Mouse (Mus musculus) stomach, embryonic 15.5 days (tissue): Measurements from ENCODE around the gene Sox13. TPM values are rescaled to one million over a fixed set of nuclear protein-coding genes. Genes with fewer than 3 reads are reported as not detected.

ENCODE experiments used
- ATAC-seq: fragments of 200-750 bp; cut with Nextera tagmentation; 2 replicates; pipeline ENCODE4 v1.8.0; 2017; ENCODE audit warnings: low read depth, moderate number of reproducible peaks, moderate TSS enrichment; ENCODE audit not compliant: insufficient read depth, low FRiP score
- H3K27ac ChIP-seq: fragments of 300-500 bp; sonication (generic); 2 replicates; pipeline ENCODE4 v1.5.1; 2015; ENCODE audit warnings: mild to moderate bottlenecking, inconsistent platforms
- H3K27me3 ChIP-seq: fragments of 300-500 bp; sonication (generic); replicated peaks from 2 replicates; pipeline ENCODE4 v1.6.1; 2015; ENCODE audit warnings: inconsistent platforms
- H3K36me3 ChIP-seq: fragments of 300-500 bp; sonication (generic); 2 replicates; pipeline ENCODE4 v1.6.1; 2015; ENCODE audit warnings: inconsistent platforms
- H3K4me1 ChIP-seq: fragments of 300-500 bp; sonication (generic); 2 replicates; pipeline ENCODE4 v1.6.1; 2015; ENCODE audit warnings: inconsistent platforms
- H3K4me2 ChIP-seq: fragments of 300-500 bp; sonication (generic); 2 replicates; pipeline ENCODE4 v1.6.1; 2015; ENCODE audit warnings: mild to moderate bottlenecking, inconsistent platforms
- H3K4me3 ChIP-seq: fragments of 300-500 bp; sonication (generic); replicated peaks from 2 replicates; pipeline ENCODE4 v1.5.1; 2015; ENCODE audit warnings: inconsistent platforms
- H3K9ac ChIP-seq: fragments of 300-500 bp; sonication (generic); 2 replicates; pipeline ENCODE4 v1.6.1; 2015; ENCODE audit warnings: inconsistent platforms
- H3K9me3 ChIP-seq: fragments of 300-500 bp; sonication (generic); 2 replicates; pipeline ENCODE4 v1.6.1; 2016; ENCODE audit warnings: inconsistent platforms
- WGBS: fragments of 180-500 bp; shearing (Covaris S2); methylation state at CpG from one replicate; pipeline ENCODE4 v1.1.7; 2015; 5-methylcytosine and 5-hydroxymethylcytosine counted together
- polyA plus RNA-seq: library from polyadenylated mRNA; unstranded; fragments of >200 nt; fragmentation: Nextera tagmentation; extraction: Ambion mirVana; gene quantifications from 2 replicates; pipeline ENCODE4 v1.2.1, GENCODE M21; 2015

Gene Sox13
- polyA plus RNA-seq, 1 experiment from 2014 or later, result 6.8 TPM

DNA sequence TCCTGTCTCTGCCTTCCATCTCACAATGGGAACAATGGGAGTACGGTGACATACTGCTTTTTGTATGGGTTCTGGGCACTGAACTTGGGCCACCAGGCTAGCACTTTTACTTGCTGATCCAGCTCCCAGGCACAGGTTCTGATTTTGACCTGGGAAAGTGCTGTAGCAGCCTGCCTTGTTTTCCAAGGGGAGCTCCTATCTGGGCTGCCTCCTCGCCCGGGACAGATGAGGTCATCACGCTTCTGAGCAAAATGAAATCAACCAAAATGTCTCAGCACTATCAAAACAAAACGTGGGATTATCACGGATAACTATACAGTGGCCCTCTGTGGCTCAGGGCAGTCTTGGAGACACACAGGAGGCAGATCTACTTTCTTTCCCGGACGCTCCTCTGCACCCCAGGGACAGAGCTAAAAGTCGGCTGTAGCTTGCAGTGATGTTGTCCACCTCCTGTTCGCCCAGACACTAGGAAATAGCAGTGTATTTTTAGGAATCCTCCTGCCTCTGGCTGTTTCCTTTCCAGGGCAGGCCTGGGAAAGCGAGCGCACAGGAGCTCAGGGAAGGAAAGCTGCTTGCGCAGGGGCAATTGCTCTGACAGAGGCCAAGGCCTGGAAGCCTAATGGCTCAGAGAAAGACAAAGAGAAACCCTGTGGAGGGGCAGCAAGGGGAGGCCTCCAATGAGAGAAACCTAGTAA lies 27.8 kb upstream of the Sox13 start:
- 57% methylated on average over 13 of the region's 13 CpGs for WGBS
- Histone ChIP-seq H3K27me3 (no peaks in the 10 kb centered on the region), H3K9ac (no peak overlapping the region), H3K4me3 (no peak overlapping the region), H3K9me3 (no peaks in the 10 kb centered on the region), H3K4me2 (peak overlapping the region; percentile 5; the same call in 1 of the 2 replicates), H3K36me3 (no peaks in the 10 kb centered on the region), H3K4me1 (0 out of 2 replicates have a peak, but pooled peaks cover 10% of the 10 kb centered on the region), H3K27ac (0 out of 2 replicates have a peak overlapping the region, but pooled peaks have one; percentile 11)
- ATAC-seq, result no peak

DNA sequence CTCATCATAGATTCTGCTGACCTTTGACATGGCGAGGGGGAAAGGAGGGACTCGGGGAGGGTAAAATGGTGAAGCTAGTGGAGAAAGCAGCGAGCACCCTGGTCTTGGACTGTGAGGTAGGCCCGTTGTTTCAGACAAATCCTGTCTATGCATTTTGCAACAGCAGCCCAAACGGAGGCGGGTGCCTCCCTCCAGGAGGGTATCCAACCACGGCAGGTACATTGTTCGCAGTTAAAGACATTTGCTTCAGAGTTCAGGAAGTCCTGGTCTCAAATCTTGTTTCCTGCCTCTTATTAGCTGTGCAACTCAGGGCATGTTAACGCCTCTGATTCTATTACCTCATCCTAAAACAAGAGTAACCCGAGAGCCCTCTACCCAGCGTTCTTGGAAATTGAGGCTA lies 26.8 kb upstream of the Sox13 start:
- WGBS, result 69% methylated on average over 11 of the region's 11 CpGs

GRCm38 (mm10) chr1:133448351-133448931 lies 24.3 kb upstream of the Sox13 start:
- peak overlapping the region; percentile 44; the same call in 1 of the 2 replicates for H3K27ac ChIP-seq
- H3K27me3 ChIP-seq, result no peaks in the 10 kb centered on the region
- no peaks in the 10 kb centered on the region for H3K36me3 ChIP-seq
- no peak overlapping the region for H3K4me3 ChIP-seq
- WGBS, result 33% methylated on average over 14 of the region's 14 CpGs
- no peak; the same call in 1 of the 2 replicates for ATAC-seq
- no peaks in the 10 kb centered on the region for H3K9me3 ChIP-seq
- 0 out of 2 replicates have a peak, but pooled peaks cover 10% of the 10 kb centered on the region for H3K4me1 ChIP-seq
- H3K4me2 ChIP-seq, result peak overlapping the region; percentile 8; the same call in 1 of the 2 replicates
- H3K9ac ChIP-seq, result no peak overlapping the region

More for the DNA sequence above, 26.8 kb upstream of the Sox13 start:
- Histone ChIP-seq H3K4me3 (no peak overlapping the region), H3K9ac (no peak overlapping the region), H3K36me3 (no peaks in the 10 kb centered on the region), H3K27me3 (no peaks in the 10 kb centered on the region), H3K4me1 (0 out of 2 replicates have a peak, but pooled peaks cover 10% of the 10 kb centered on the region), H3K27ac (no peak overlapping the region), H3K4me2 (no peak overlapping the region), H3K9me3 (no peaks in the 10 kb centered on the region)
- no peak for ATAC-seq

GRCm38 (mm10) chr1:133446291-133446690 lies 22.1 kb upstream of the Sox13 start:
- Histone ChIP-seq H3K9ac (no peak overlapping the region), H3K4me2 (no peak overlapping the region), H3K27ac (no peak overlapping the region), H3K27me3 (no peaks in the 10 kb centered on the region), H3K4me3 (no peak overlapping the region), H3K9me3 (no peaks in the 10 kb centered on the region), H3K4me1 (0 out of 2 replicates have a peak, but pooled peaks cover 2% of the 10 kb centered on the region), H3K36me3 (no peaks in the 10 kb centered on the region)
- 87% methylated on average over 4 of the region's 4 CpGs for WGBS
- ATAC-seq, result no peak; the same call in 1 of the 2 replicates

DNA sequence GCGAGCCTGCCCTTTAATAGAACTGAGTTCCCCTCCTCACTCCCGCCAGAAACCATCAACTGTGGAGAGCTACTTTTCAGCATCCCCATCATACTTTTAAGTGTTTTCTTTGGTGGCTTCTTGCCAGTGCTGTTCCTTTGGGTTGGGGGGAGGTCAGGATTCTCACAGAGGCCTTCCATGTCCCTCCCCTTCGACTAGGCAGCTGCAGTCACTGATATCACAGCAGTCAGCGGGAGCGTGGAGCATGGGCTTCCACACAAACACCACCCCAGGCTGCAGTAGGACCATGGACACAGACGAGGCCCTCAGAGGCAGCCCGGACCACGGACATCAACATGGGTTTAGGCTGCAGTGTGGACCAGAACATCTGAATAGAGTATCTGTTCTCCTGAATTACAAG lies 20.1 kb upstream of the Sox13 start:
- H3K27ac ChIP-seq, result no peak overlapping the region
- H3K9me3 ChIP-seq, result no peaks in the 10 kb centered on the region
- H3K36me3 ChIP-seq, result no peaks in the 10 kb centered on the region
- no peak overlapping the region for H3K4me2 ChIP-seq
- H3K4me1 ChIP-seq, result 0 out of 2 replicates have a peak, but pooled peaks cover 2% of the 10 kb centered on the region
- H3K27me3 ChIP-seq, result no peaks in the 10 kb centered on the region
- no peak overlapping the region for H3K9ac ChIP-seq
- H3K4me3 ChIP-seq, result no peak overlapping the region
- WGBS, result 75% methylated on average over 8 of the region's 8 CpGs
- ATAC-seq, result no peak

- no peak overlapping the region for H3K27ac ChIP-seq
- H3K27me3 ChIP-seq, result no peaks in the 10 kb centered on the region
- no peaks in the 10 kb centered on the region for H3K9me3 ChIP-seq
- H3K9ac ChIP-seq, result no peak overlapping the region
- H3K4me2 ChIP-seq, result no peak overlapping the region
- no peaks in the 10 kb centered on the region for H3K36me3 ChIP-seq
- 44% methylated on average over 14 of the region's 14 CpGs for WGBS
- H3K4me3 ChIP-seq, result no peak overlapping the region
- no peak for ATAC-seq
- H3K4me1 ChIP-seq, result 0 out of 2 replicates have a peak, but pooled peaks cover 3% of the 10 kb centered on the region
Observed at GRCm38 (mm10) chr1:133437916-133438683, 13.9 kb upstream of the Sox13 start.

GRCm38 (mm10) chr1:133434756-133435112 lies 10.6 kb upstream of the Sox13 start:
- H3K9me3 ChIP-seq, result no peaks in the 10 kb centered on the region
- no peak overlapping the region for H3K9ac ChIP-seq
- H3K27ac ChIP-seq, result no peak overlapping the region
- no peak for ATAC-seq
- H3K4me1 ChIP-seq, result 0 out of 2 replicates have a peak, but pooled peaks cover 3% of the 10 kb centered on the region
- H3K4me3 ChIP-seq, result peak overlapping the region; percentile 22
- no peaks in the 10 kb centered on the region for H3K27me3 ChIP-seq
- peak overlapping the region; percentile 51 for H3K4me2 ChIP-seq
- no peaks in the 10 kb centered on the region for H3K36me3 ChIP-seq
- 31% methylated on average over 10 of the region's 10 CpGs for WGBS

DNA sequence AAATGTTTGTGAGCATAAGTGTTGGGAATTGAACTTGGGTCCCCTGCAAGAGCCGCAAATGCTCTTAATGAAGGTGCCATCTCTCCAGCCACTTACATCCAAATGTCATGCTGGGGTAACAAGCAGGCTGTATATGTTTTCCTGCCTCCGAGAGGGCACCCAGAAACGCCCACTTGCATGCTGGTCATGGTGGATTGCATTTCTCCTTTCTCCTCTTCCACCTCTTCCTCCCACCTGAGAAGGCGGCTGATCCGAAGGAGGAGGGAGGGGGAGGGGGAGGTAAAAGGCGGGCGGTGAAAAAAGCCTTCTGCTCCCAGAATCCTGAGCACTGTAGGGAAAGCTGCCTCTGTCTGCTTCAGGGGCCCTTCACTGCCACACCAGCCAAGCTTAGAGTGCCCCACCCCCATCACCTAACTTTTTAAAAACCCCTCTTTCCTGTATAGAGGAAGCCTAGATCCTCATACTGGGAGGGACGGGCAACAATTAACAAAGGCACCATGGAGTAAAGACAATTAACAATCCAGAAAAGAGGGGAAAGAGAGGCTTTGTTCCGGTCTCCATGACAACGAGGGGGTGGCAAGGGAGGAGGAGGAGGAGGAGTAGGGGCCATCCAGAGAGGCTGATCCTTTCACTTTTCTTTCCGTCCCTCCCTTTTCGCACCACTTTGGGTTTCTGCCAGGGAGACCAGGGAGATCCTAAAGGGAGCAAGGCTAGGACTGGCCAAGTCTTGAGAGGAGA lies 10.0 kb upstream of the Sox13 start:
- H3K4me2 ChIP-seq, result peak overlapping the region; percentile 51
- 0 out of 2 replicates have a peak, but pooled peaks cover 3% of the 10 kb centered on the region for H3K4me1 ChIP-seq
- H3K4me3 ChIP-seq, result peak overlapping the region; percentile 22
- no peaks in the 10 kb centered on the region for H3K9me3 ChIP-seq
- ATAC-seq, result peak; percentile 48; the same call in 1 of the 2 replicates
- no peak overlapping the region for H3K27ac ChIP-seq
- H3K27me3 ChIP-seq, result no peaks in the 10 kb centered on the region
- H3K36me3 ChIP-seq, result no peaks in the 10 kb centered on the region
- H3K9ac ChIP-seq, result no peak overlapping the region
- WGBS, result 16% methylated on average over 11 of the region's 12 CpGs

DNA sequence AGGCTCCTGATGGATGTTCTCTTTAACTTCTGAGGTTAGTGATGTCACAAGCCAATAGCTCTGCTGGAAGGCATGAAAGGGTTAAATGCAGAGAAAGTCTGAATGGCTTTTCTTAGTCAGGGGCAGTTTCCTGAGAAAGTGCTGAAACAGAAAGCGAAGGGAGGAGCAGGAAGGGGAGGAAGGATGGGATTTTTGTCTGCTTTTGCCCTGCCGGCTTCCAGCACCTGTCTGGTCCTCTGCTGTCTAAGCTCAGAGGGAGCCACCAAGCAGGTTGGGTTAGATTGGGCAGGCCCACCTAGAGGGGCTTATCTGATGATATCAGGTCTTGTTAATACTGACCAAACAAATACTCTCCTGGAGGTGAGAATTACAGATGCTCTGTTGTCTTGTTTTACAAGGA lies 8.4 kb upstream of the Sox13 start:
- H3K4me2 ChIP-seq, result no peak overlapping the region
- 0 out of 2 replicates have a peak, but pooled peaks cover 3% of the 10 kb centered on the region for H3K4me1 ChIP-seq
- H3K4me3 ChIP-seq, result no peak overlapping the region
- H3K36me3 ChIP-seq, result no peaks in the 10 kb centered on the region
- 26% methylated on average over 2 of the region's 2 CpGs for WGBS
- no peak overlapping the region for H3K9ac ChIP-seq
- H3K9me3 ChIP-seq, result no peaks in the 10 kb centered on the region
- no peak overlapping the region for H3K27ac ChIP-seq
- no peaks in the 10 kb centered on the region for H3K27me3 ChIP-seq
- ATAC-seq, result no peak

GRCm38 (mm10) chr1:133431133-133431532 lies 7.0 kb upstream of the Sox13 start:
- Histone ChIP-seq H3K9ac (no peak overlapping the region), H3K27me3 (no peaks in the 10 kb centered on the region), H3K9me3 (no peaks in the 10 kb centered on the region), H3K4me1 (0 out of 2 replicates have a peak, but pooled peaks cover 3% of the 10 kb centered on the region), H3K27ac (no peak overlapping the region), H3K4me2 (no peak overlapping the region), H3K4me3 (no peak overlapping the region), H3K36me3 (no peaks in the 10 kb centered on the region)
- 73% methylated on average over 2 of the region's 2 CpGs for WGBS
- ATAC-seq, result no peak

DNA sequence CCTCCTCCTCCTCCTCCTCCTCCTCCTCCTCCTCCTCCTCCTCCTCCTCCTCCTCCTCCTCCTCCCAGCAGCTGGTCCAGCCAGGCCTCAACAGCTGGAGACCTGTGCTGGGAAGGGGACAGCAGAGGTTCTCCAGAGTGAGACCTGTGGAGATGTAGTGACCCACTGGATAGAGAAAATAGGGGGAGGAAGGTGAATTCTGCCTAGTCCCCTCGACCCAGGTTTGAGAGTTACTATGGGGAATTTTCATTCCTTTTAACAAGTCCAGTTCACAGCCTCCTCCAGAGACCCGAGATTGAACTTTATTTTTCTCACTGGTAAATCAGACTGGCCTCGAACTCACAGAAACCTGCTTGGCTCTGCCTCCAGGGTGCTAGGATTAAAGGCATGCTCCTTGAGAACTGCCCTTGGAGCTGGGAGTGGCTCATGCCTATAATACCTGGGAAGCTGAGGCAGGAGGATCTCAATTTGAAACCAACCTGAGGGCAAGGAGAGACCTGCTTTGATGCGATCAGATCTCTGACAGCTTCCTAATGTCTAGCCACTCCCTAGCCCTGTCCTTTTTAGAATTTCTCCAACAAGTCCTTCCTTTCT lies 467 bp upstream of the Sox13 start:
- no peaks in the 10 kb centered on the region for H3K36me3 ChIP-seq
- no peak overlapping the region for H3K4me3 ChIP-seq
- WGBS, result 60% methylated on average over 4 of the region's 4 CpGs
- no peaks in the 10 kb centered on the region for H3K27me3 ChIP-seq
- H3K9ac ChIP-seq, result no peak overlapping the region
- H3K9me3 ChIP-seq, result no peaks in the 10 kb centered on the region
- H3K27ac ChIP-seq, result peak overlapping the region; percentile 21; the same call in 1 of the 2 replicates
- ATAC-seq, result no peak
- H3K4me2 ChIP-seq, result no peak overlapping the region
- H3K4me1 ChIP-seq, result peaks cover 20% of the 10 kb centered on the region
